Mouse (Mus musculus): Measurements from ENCODE around the gene Mif4gd. TPM values are rescaled to one million over a fixed set of nuclear protein-coding genes. Genes with fewer than 3 reads are reported as not detected.
A peak's percentile ranks its signal among the peaks of the same experiment; 100 is the strongest.

The Mif4gd gene
- polyA plus RNA-seq, 1 experiment from 2014 or later = 17.6 TPM

DNA sequence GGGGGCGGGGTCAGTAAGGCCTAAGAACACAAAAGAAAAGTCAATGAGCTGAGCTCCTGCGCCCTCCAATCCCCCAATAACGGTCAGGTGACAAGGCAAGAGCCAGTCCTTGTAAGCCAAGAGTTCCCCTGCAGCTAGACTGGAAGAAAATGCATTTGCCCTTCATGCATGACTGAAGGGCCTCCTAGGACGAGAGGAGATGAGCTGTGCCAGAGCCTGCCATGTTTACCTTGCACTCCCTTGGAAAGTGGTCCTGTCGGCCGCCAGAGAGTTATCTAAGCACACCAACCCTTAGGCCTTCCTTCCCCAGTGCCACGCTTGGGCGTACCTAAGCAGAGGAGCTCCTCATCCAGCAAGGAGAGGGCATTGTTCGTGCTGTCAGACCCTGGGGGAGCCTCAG lies 24.8 kb downstream of the Mif4gd start:
- no peak for ATAC-seq (ENCODE audit: insufficient number of reproducible peaks, insufficient read depth, low FRiP score, low TSS enrichment)
- no peak overlapping the region for H3K4me3 ChIP-seq
- no peaks in the 10 kb centered on the region for H3K27me3 ChIP-seq
- H3K9ac ChIP-seq = no peak overlapping the region
- H3K9me3 ChIP-seq = no peaks in the 10 kb centered on the region
- H3K4me1 ChIP-seq = no peaks in the 10 kb centered on the region
- peaks cover 94% of the 10 kb centered on the region for H3K36me3 ChIP-seq
- H3K27ac ChIP-seq = no peak overlapping the region
- 86% methylated on average over 9 of the region's 9 CpGs for WGBS
- H3K4me2 ChIP-seq (replicated peaks) = no peak overlapping the region

DNA sequence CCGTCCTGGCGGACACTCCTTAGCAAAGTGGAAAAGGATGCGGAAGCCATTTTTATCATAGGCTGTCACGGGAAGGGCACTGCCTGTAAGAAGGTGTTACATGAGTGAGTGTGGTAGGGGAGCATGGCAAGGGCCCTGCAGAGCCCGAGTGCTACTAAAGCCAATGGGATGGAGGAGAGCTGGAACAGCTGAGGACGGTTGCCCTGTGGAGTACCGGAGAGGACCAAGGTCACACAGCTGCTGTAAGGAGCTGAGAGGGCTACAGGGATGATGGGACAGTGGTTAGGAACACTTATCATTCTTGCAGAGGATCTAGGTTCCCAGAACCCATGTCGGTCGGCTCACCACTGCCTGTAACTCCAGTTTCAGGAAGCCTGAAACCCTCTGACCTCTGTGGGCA lies 26.4 kb downstream of the Mif4gd start:
- H3K4me3 ChIP-seq = no peak overlapping the region
- 88% methylated on average over 9 of the region's 9 CpGs for WGBS
- ATAC-seq (ENCODE audit: insufficient number of reproducible peaks, insufficient read depth, low FRiP score, low TSS enrichment) = no peak
- no peaks in the 10 kb centered on the region for H3K27me3 ChIP-seq
- no peak overlapping the region for H3K4me2 ChIP-seq (replicated peaks)
- H3K9ac ChIP-seq = no peak overlapping the region
- H3K9me3 ChIP-seq = no peaks in the 10 kb centered on the region
- H3K4me1 ChIP-seq = no peaks in the 10 kb centered on the region
- H3K27ac ChIP-seq = no peak overlapping the region
- peaks cover 94% of the 10 kb centered on the region for H3K36me3 ChIP-seq

DNA sequence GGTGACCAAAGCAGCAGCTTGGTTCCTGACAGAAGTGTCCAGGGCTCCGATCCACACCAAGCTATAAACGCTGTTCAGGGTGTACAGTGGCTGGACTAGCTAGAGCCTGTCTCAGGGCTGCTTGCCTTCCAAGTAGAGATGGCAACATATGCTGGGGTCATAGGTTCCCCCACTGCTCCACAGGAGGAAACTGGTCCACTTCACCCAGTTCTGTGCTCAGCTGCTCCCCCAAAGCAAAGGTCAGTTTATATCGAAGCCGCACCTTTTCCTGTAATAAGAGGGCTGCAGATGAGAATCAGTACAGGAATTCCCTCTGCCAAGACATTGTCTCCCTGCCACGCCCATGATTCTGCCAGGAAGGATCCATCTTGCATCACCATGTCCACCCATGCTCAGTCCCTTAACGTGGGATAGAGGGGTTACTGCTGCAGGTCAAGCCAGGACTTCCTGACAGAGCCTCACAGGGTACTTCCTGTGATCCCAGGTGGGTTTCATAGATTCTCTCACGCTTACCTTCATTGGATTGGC lies 27.1 kb downstream of the Mif4gd start:
- H3K9ac ChIP-seq = no peak overlapping the region
- no peaks in the 10 kb centered on the region for H3K27me3 ChIP-seq
- 91% methylated on average over 7 of the region's 7 CpGs for WGBS
- peaks cover 94% of the 10 kb centered on the region for H3K36me3 ChIP-seq
- no peak overlapping the region for H3K27ac ChIP-seq
- H3K9me3 ChIP-seq = no peaks in the 10 kb centered on the region
- H3K4me2 ChIP-seq (replicated peaks) = no peak overlapping the region
- no peak overlapping the region for H3K4me3 ChIP-seq
- no peaks in the 10 kb centered on the region for H3K4me1 ChIP-seq
- ATAC-seq (ENCODE audit: insufficient number of reproducible peaks, insufficient read depth, low FRiP score, low TSS enrichment) = no peak

DNA sequence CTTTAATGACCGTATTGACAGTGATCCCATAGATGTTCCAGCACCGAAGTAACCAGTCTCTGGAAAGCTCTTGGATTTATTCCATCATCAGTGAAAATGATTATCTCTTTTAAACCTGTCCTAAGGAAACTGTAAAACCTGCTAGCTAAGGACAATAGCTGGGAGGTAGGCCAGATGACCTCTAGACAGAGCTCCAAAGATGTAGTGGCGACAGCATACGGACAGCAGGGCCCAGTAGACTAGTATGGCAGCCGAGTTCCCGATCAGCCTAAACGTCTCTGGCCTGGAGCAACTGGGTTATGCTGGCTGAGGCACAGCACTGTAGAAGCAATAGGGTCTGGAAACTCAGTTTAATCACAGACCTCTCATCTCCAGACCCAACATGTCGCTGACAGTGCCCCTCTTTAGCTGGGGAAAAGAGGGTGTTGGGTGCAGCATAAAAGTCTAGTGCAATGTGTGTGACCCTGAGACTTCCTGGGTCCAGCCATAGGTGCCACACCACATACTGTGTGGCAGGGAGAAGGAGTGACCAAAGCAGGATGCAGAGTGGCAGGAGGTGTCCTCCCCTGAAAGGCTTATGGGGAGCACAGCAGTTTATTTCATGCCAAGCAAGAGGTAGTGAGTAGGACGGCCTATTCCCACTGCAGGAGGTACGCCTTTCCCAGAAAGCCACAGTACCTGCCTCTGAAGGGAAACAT lies 28.2 kb downstream of the Mif4gd start:
- H3K36me3 ChIP-seq = peaks cover 93% of the 10 kb centered on the region
- no peak for ATAC-seq (ENCODE audit: insufficient number of reproducible peaks, insufficient read depth, low FRiP score, low TSS enrichment)
- WGBS = 87% methylated on average over 10 of the region's 10 CpGs

DNA sequence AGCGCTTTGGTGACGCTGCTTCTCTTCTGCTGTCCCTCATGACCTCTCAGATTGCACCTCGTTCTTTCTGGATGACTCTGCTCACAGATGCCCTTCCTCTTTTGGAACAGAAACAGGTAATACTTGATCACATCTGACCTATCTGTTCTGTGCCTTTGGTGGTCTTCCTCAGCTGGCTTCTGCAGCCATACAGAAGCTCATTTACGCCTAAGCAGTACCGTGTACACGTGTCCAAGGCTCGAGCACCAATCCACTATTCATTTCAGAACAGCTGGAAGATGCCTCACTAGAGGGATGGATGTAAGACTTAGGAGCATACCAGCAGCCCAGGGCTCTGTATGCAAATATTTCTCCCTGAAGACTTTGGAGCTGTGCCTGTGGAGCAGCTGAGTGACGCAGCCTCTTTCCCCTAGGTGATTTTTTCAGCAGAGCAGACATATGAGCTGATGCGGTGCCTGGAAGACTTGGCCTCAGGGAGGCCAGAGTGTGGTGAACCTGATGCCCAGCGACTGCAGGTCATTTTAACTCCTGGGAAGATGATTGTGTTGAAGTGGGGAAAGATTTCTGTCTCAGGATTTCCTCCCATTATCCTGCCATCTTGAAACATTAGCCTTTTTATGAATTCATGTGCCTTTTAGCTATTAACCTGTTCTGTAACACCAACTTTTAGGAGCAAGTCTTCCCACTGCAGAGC lies 29.7 kb downstream of the Mif4gd start:
- no peak for ATAC-seq (ENCODE audit: insufficient number of reproducible peaks, insufficient read depth, low FRiP score, low TSS enrichment)
- 84% methylated on average over 10 of the region's 10 CpGs for WGBS
- Histone ChIP-seq H3K9ac (no peak overlapping the region), H3K27ac (no peak overlapping the region), H3K9me3 (no peaks in the 10 kb centered on the region), H3K27me3 (no peaks in the 10 kb centered on the region), H3K4me2 (replicated peaks) (no peak overlapping the region), H3K36me3 (peaks cover 96% of the 10 kb centered on the region), H3K4me1 (no peaks in the 10 kb centered on the region), H3K4me3 (no peak overlapping the region)

More for the DNA sequence above, 28.2 kb downstream of the Mif4gd start:
- no peak overlapping the region for H3K9ac ChIP-seq
- no peaks in the 10 kb centered on the region for H3K27me3 ChIP-seq
- H3K4me2 ChIP-seq (replicated peaks) = no peak overlapping the region
- no peak overlapping the region for H3K27ac ChIP-seq
- H3K4me1 ChIP-seq = no peaks in the 10 kb centered on the region
- no peak overlapping the region for H3K4me3 ChIP-seq
- no peaks in the 10 kb centered on the region for H3K9me3 ChIP-seq

DNA sequence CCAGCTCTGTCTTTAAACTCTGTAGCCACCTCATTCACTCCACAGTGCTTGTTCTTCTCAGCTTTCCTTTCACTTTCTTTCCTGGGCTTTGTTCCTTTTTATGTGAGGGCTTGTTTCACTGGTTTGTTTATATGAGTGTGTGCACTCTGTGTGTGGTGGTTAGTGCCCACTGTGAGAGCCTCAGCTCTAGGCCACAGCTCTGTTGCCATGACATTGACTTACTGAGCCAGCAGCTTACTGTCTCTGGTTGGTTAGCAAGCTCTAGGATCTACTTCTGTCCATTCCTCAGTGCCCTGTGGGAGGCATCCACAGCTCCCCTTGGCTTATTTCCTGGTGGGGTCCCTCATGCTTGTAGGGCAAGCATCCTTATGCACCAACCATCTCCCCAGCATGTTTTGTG lies 33.7 kb downstream of the Mif4gd start:
- Histone ChIP-seq H3K27me3 (no peaks in the 10 kb centered on the region), H3K9ac (no peak overlapping the region), H3K36me3 (peaks cover 67% of the 10 kb centered on the region), H3K27ac (no peak overlapping the region), H3K4me2 (replicated peaks) (no peak overlapping the region), H3K4me1 (no peaks in the 10 kb centered on the region), H3K4me3 (no peak overlapping the region), H3K9me3 (no peaks in the 10 kb centered on the region)
- ATAC-seq (ENCODE audit: insufficient number of reproducible peaks, insufficient read depth, low FRiP score, low TSS enrichment) = no peak

DNA sequence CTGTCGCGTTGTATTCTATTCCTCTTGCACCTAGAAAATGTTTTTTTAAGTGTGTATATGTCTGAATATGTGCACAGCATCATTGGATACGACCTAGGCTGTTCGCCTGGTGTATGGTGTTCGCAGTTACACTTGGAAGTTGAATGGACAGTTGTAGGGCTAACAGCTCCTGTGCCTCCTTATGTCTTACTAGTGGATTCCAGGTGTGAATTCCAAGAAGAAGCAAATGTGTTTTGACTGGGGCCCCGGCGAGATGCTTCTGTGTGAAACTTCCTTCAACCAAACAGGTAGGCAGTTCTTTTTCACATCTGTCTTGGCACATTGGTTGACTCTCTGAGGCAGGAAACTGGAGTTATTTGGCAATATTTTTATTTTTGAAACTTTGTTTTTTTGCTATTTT lies 47.8 kb downstream of the Mif4gd start:
- Histone ChIP-seq H3K27ac (no peak overlapping the region), H3K4me3 (peak overlapping the region; percentile 76), H3K9me3 (no peaks in the 10 kb centered on the region), H3K4me1 (peaks cover 14% of the 10 kb centered on the region), H3K4me2 (replicated peaks) (peak overlapping the region; percentile 78), H3K9ac (peak overlapping the region; percentile 78), H3K36me3 (peaks cover 44% of the 10 kb centered on the region), H3K27me3 (no peaks in the 10 kb centered on the region)
- WGBS = 18% methylated on average over 7 of the region's 7 CpGs
- ATAC-seq (ENCODE audit: insufficient number of reproducible peaks, insufficient read depth, low FRiP score, low TSS enrichment) = no peak

DNA sequence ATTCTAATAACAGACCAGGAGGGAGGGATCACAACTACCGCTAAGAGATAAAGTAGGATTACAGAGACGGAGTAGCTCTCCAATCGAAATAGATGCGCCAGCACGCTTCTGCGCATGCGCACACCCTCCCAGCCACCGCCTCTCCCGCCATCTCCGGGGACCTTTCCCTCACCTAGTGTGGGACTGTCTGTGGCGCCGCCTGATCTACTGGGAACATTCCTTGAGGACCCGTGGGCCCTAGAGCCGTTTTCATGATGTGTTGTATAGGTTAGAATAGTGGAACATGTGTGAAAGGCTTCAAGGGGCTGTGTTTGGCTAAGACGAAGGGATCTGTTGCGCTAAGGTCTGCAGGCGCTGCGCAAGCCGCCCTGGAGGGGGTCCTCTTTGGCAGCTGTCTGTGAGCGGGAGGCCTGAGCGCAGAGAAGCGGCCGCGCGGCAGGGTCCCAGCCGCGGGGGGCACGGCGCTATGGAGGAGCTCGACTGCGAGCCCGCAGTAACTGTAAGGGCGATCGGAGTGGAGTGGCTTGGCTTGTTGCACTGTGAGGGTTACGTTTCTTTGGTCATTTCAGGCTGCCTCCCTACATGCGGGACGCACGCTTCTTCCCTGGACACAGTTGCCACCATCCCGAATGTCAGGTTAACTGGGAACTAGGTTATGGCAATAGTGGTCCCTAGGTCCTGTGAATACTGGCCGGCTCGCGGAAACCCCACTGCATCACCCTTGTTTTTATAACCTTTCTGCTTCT lies 48.5 kb downstream of the Mif4gd start, which contains the start of gene Nup85:
Gene Nup85 (plus strand): TSS at position 371 of the 746 bp plus-strand sequence.
- peak within 1 kb of the TSS; percentile 76 for H3K4me3 ChIP-seq
- peak within 1 kb of the TSS; percentile 78 for H3K4me2 ChIP-seq (replicated peaks)
- H3K9me3 ChIP-seq = no peaks in the 10 kb centered on the region
- peaks cover 14% of the 10 kb centered on the region for H3K4me1 ChIP-seq
- H3K27me3 ChIP-seq = no peaks in the 10 kb centered on the region
- peak within 1 kb of the TSS; percentile 88 for H3K27ac ChIP-seq
- peak; percentile 88 for ATAC-seq (ENCODE audit: insufficient number of reproducible peaks, insufficient read depth, low FRiP score, low TSS enrichment)
- peaks cover 37% of the 10 kb centered on the region for H3K36me3 ChIP-seq
- WGBS = under 1% methylated on average over 42 of the region's 42 CpGs
- peak within 1 kb of the TSS; percentile 78 for H3K9ac ChIP-seq

DNA sequence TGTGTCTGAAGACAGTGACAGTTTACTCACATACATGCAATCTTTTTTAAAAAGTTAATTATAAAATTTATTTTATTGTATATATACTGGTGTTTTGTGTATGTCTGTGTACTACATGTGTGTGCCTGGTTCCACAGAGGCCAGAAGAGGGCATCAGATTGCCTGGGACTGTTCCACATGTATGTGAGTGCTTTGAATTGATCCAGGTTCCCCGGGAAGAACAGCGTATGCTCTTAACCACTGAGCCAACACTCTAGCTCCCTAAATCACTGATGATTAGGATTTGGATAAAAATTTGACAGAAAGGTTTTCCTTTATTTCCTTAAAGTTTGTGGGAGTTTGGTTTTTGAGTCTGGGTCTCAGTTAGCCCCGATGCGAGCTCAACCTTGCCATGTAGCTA lies 49.4 kb downstream of the Mif4gd start:
- Histone ChIP-seq H3K4me2 (replicated peaks) (peak overlapping the region; percentile 78), H3K27ac (peak overlapping the region; percentile 88; the same call in 1 of the 2 replicates), H3K36me3 (peaks cover 29% of the 10 kb centered on the region), H3K4me1 (peaks cover 14% of the 10 kb centered on the region), H3K27me3 (no peaks in the 10 kb centered on the region), H3K9me3 (no peaks in the 10 kb centered on the region), H3K4me3 (peak overlapping the region; percentile 76), H3K9ac (peak overlapping the region; percentile 78; the same call in 1 of the 2 replicates)
- WGBS = 51% methylated on average over 4 of the region's 4 CpGs
- ATAC-seq (ENCODE audit: insufficient number of reproducible peaks, insufficient read depth, low FRiP score, low TSS enrichment) = no peak
